In genomic region chr13:33137717-33138116, GRCm38 (mm10) we compare ENCODE assay signal across 25 mouse cellular contexts. TPM values are rescaled to one million over a fixed set of nuclear protein-coding genes. Genes with fewer than 3 reads are reported as not detected.
DNase-seq lines count a peak whose midpoint lies in the region; TF ChIP-seq lines count a peak whose summit lies in the region.
"Had no signal": no experiment of that assay in that cellular context is flagged by ENCODE, and none has a peak within 500 bp of the region (broad histone marks: within the 10 kb centered on the region; RNA-seq: fewer than 3 reads in every experiment).

No protein-coding gene starts in this region.

- peak; percentile 17 for DNase-seq in cerebellum, adult 9-11 months
- DNase-seq in cerebellum, postnatal 36 days, result no peak
- peak; percentile 6 to 11 for DNase-seq in left cerebral cortex, adult 18-20 months (ENCODE audit: low spot score in 2 of 2)
- DNase-seq in left cerebral cortex, adult 2 months (ENCODE audit: extremely low spot score in 1 of 2, low spot score in 2 of 2), result no peak
- peak; percentile 70 for DNase-seq in brain, adult 2 months (ENCODE audit: low read depth, low spot score)
- peak; percentile 10 for DNase-seq in right cerebral cortex, postnatal 25 days
- no peak for DNase-seq in adrenal gland, adult 8-10 months
- DNase-seq: adrenal gland, adult 2 months; B cell, adult 2 months; gastrocnemius, postnatal 25 days; heart, adult 18-20 months; heart, postnatal 10 days; kidney, postnatal 4 days; liver, postnatal 0 days; retina, postnatal 1 day had no signal

- H3K4me3 ChIP-seq in left cerebral cortex, adult 2 months, result no peak overlapping the region
- H3K4me3 ChIP-seq: embryonic facial prominence, embryonic 15.5 days; heart, embryonic 12.5 days; hindbrain, embryonic 10.5 days; limb, embryonic 12.5 days; midbrain, embryonic 15.5 days; neural tube, embryonic 12.5 days had no signal

- intact Hi-C loops in left cerebral cortex, adult 2 months (cut with DNase I), result no loop called here

- no peak for TF ChIP-seq CTCF in left cerebral cortex, adult 2 months (IDR thresholded peaks at IDR 0.05)

- no peak overlapping the region for H3K27ac ChIP-seq in left cerebral cortex, adult 2 months
- H3K27ac ChIP-seq: embryonic facial prominence, embryonic 15.5 days; hindbrain, embryonic 10.5 days; limb, embryonic 12.5 days; macrophage; midbrain, embryonic 15.5 days; neural tube, embryonic 12.5 days; stomach, postnatal 0 days had no signal

RNA-seq across cellular contexts. Expression of gene Serpinb9c, which starts 21.8 kb away (rescaled TPM):
- not detected for total RNA-seq in left cerebral cortex, adult 18-20 months (2021)
- total RNA-seq in left cerebral cortex, adult 2 months (2021), result not detected
- total RNA-seq in adrenal gland, adult 8-10 months (2022), result not detected
- total RNA-seq: adrenal gland, adult 2 months; common myeloid progenitor, adult 5-6 weeks; gastrocnemius, postnatal 25 days; heart, adult 18-20 months; heart, postnatal 10 days; MEL had no signal

RNA-seq across cellular contexts. Expression of gene Serpinb9d, which starts 55.0 kb away (rescaled TPM):
- not detected for total RNA-seq in left cerebral cortex, adult 18-20 months (2021)
- total RNA-seq in left cerebral cortex, adult 2 months (2021), result not detected
- not detected for total RNA-seq in adrenal gland, adult 8-10 months (2022)
- total RNA-seq: adrenal gland, adult 2 months; common myeloid progenitor, adult 5-6 weeks; gastrocnemius, postnatal 25 days; heart, adult 18-20 months; heart, postnatal 10 days; MEL had no signal

RNA-seq across cellular contexts. Expression of gene Serpinb1b, which starts 59.3 kb away (rescaled TPM):
- total RNA-seq in left cerebral cortex, adult 18-20 months (2021), result 1 to 10 TPM; 1.2 to 1.9 TPM
- total RNA-seq in left cerebral cortex, adult 2 months (2021), result 1 to 10 TPM in 1 of 2 experiments, under 1 TPM in 1; 0.86 to 1.2 TPM
- total RNA-seq in adrenal gland, adult 8-10 months (2022), result under 1 TPM in 2 of 4 experiments, not detected in 2; 0.56 to 0.99 TPM
- total RNA-seq: common myeloid progenitor, adult 5-6 weeks; gastrocnemius, postnatal 25 days; heart, adult 18-20 months; heart, postnatal 10 days; MEL had no signal

Comparison
In these comparisons a context has a peak if more than half of its experiments do, and no peak if none do; other contexts are left out.
1. DNase-seq: peak in cerebellum, adult 9-11 months (single experiment), left cerebral cortex, adult 18-20 months (2 of 2), brain, adult 2 months (single experiment) and right cerebral cortex, postnatal 25 days (single experiment); none in cerebellum, postnatal 36 days (0 of 2), left cerebral cortex, adult 2 months (0 of 2) and adrenal gland, adult 8-10 months (single experiment).